ENCODE assay signal across 8 mouse cellular contexts in genomic region chr7:100815900-100816570, GRCm38 (mm10). TPM values are rescaled to one million over a fixed set of nuclear protein-coding genes. Genes with fewer than 3 reads are reported as not detected.
DNase-seq lines count a peak whose midpoint lies in the region; ATAC-seq and TF ChIP-seq lines count a peak whose summit lies in the region.

No protein-coding gene starts in this region.

- ATAC-seq in heart, embryonic 11.5 days (replicated peaks; ENCODE audit: insufficient number of reproducible peaks, low FRiP score, low TSS enrichment) = no peak
- no peak for ATAC-seq in heart, embryonic 14.5 days (ENCODE audit: insufficient number of reproducible peaks, insufficient read depth, low FRiP score, low read depth)
- ATAC-seq in midbrain, embryonic 13.5 days = peak; percentile 87
- ATAC-seq in kidney, embryonic 15.5 days (replicated peaks; ENCODE audit: low FRiP score) = no peak

- TF ChIP-seq CTCF in thymus, adult 2 months (IDR thresholded peaks at IDR 0.05; ENCODE audit: borderline replicate concordance, control insufficient read depth, extremely low read depth, insufficient read depth, low read length, poor library complexity) = no peak

- 0 out of 2 replicates have a peak, but pooled peaks cover 2% of the 10 kb centered on the region for H3K36me3 ChIP-seq in heart, embryonic 11.5 days (ENCODE audit: control insufficient read depth, insufficient read depth, low read length)
- H3K36me3 ChIP-seq in heart, embryonic 14.5 days (ENCODE audit: control insufficient read depth, insufficient read depth, low read length) = 0 out of 2 replicates have a peak, but pooled peaks cover 7% of the 10 kb centered on the region
- no peaks in the 10 kb centered on the region for H3K36me3 ChIP-seq in midbrain, embryonic 13.5 days
- H3K36me3 ChIP-seq in thymus, adult 2 months (ENCODE audit: control insufficient read depth, insufficient read depth, low read length) = no peaks in the 10 kb centered on the region
- no peaks in the 10 kb centered on the region for H3K36me3 ChIP-seq in kidney, embryonic 15.5 days

- peaks cover 16% of the 10 kb centered on the region for H3K4me1 ChIP-seq in heart, embryonic 11.5 days (ENCODE audit: control insufficient read depth, insufficient read depth, low read length)
- H3K4me1 ChIP-seq in heart, embryonic 14.5 days (ENCODE audit: control insufficient read depth in 2 of 2, insufficient read depth in 2 of 2, low read length in 2 of 2) = peaks cover 8 to 24% of the 10 kb centered on the region in 2 experiments
- H3K4me1 ChIP-seq in midbrain, embryonic 13.5 days (replicated peaks) = peaks cover 16% of the 10 kb centered on the region
- H3K4me1 ChIP-seq in thymus, adult 2 months (replicated peaks; ENCODE audit: control insufficient read depth, insufficient read depth, low read length) = no peaks in the 10 kb centered on the region
- 0 out of 2 replicates have a peak, but pooled peaks cover 6% of the 10 kb centered on the region for H3K4me1 ChIP-seq in kidney, embryonic 15.5 days

- intact Hi-C loops in heart, postnatal 25 days (cut with DNase I) = loop anchor here (5.0 to 10.0 kb wide), 2 partner anchors 129 to 291 kb away; no protein-coding TSS in a partner anchor

- no peak overlapping the region for H3K4me3 ChIP-seq in heart, embryonic 11.5 days (ENCODE audit: low read depth, low read length)
- no peak overlapping the region for H3K4me3 ChIP-seq in heart, embryonic 14.5 days (ENCODE audit: control insufficient read depth in 1 of 2, insufficient read depth in 1 of 2, low read depth in 1 of 2, low read length in 2 of 2)
- no peak overlapping the region for H3K4me3 ChIP-seq in midbrain, embryonic 13.5 days (replicated peaks)
- H3K4me3 ChIP-seq in thymus, adult 2 months (ENCODE audit: control insufficient read depth, insufficient read depth, low read length) = no peak overlapping the region
- H3K4me3 ChIP-seq in kidney, embryonic 15.5 days (replicated peaks) = no peak overlapping the region

- no peaks in the 10 kb centered on the region for H3K9me3 ChIP-seq in heart, embryonic 11.5 days (replicated peaks; ENCODE audit: control insufficient read depth, low read length)
- no peaks in the 10 kb centered on the region for H3K9me3 ChIP-seq in heart, embryonic 14.5 days (ENCODE audit: control insufficient read depth, low read length)
- H3K9me3 ChIP-seq in midbrain, embryonic 13.5 days = no peaks in the 10 kb centered on the region
- H3K9me3 ChIP-seq in kidney, embryonic 15.5 days (replicated peaks) = no peaks in the 10 kb centered on the region

- peak overlapping the region; percentile 54; the same call in 1 of the 2 replicates for H3K27ac ChIP-seq in heart, embryonic 11.5 days (ENCODE audit: low read depth, low read length)
- H3K27ac ChIP-seq in heart, embryonic 14.5 days (replicated peaks in 1 of 2; ENCODE audit: control insufficient read depth in 1 of 2, insufficient read depth in 1 of 2, low read depth in 2 of 2, low read length in 2 of 2) = peak overlapping the region; percentile 70 to 76
- H3K27ac ChIP-seq in midbrain, embryonic 13.5 days = no peak overlapping the region
- H3K27ac ChIP-seq in thymus, adult 2 months (ENCODE audit: control insufficient read depth, insufficient read depth, low read length) = no peak overlapping the region
- no peak overlapping the region for H3K27ac ChIP-seq in kidney, embryonic 15.5 days

- H3K9ac ChIP-seq in heart, embryonic 11.5 days (ENCODE audit: low read depth, low read length) = no peak overlapping the region
- no peak overlapping the region for H3K9ac ChIP-seq in heart, embryonic 14.5 days (ENCODE audit: low read length)
- H3K9ac ChIP-seq in midbrain, embryonic 13.5 days (replicated peaks) = no peak overlapping the region
- no peak overlapping the region for H3K9ac ChIP-seq in kidney, embryonic 15.5 days

- TF ChIP-seq POLR2A in thymus, adult 2 months (IDR thresholded peaks at IDR 0.05; ENCODE audit: control insufficient read depth, extremely low read depth, insufficient read depth, low read length, poor library complexity) = no peak

- H3K4me2 ChIP-seq in heart, embryonic 11.5 days = no peak overlapping the region
- peak overlapping the region; percentile 21 for H3K4me2 ChIP-seq in heart, embryonic 14.5 days (ENCODE audit: low read length)
- H3K4me2 ChIP-seq in midbrain, embryonic 13.5 days (replicated peaks) = no peak overlapping the region
- H3K4me2 ChIP-seq in kidney, embryonic 15.5 days = no peak overlapping the region

- 41% methylated on average over 8 of the region's 8 CpGs for WGBS in heart, embryonic 11.5 days (ENCODE audit: insufficient replicate concordance)
- 21% methylated on average over 8 of the region's 8 CpGs for WGBS in heart, embryonic 14.5 days
- WGBS in midbrain, embryonic 13.5 days = 31% methylated on average over 8 of the region's 8 CpGs
- 90% methylated on average over 8 of the region's 8 CpGs for WGBS in thymus, adult 2 months
- 74% methylated on average over 8 of the region's 8 CpGs for WGBS in kidney, embryonic 15.5 days

- no peak for DNase-seq in heart, postnatal 25 days (ENCODE audit: low spot score)
- peak; percentile 69 for DNase-seq in brain, adult 2 months (ENCODE audit: low read depth, low spot score)
- no peak for DNase-seq in adrenal gland, postnatal 4 days (ENCODE audit: low spot score in 2 of 2)
- no peak for DNase-seq in thymus, adult 2 months

- H3K27me3 ChIP-seq in heart, embryonic 11.5 days (ENCODE audit: control insufficient read depth, insufficient read depth, low read length) = no peaks in the 10 kb centered on the region
- no peaks in the 10 kb centered on the region for H3K27me3 ChIP-seq in heart, embryonic 14.5 days (ENCODE audit: control insufficient read depth, insufficient read depth, low read length)
- no peaks in the 10 kb centered on the region for H3K27me3 ChIP-seq in midbrain, embryonic 13.5 days
- no peaks in the 10 kb centered on the region for H3K27me3 ChIP-seq in thymus, adult 2 months (ENCODE audit: control insufficient read depth, insufficient read depth, low read length)
- H3K27me3 ChIP-seq in kidney, embryonic 15.5 days = no peaks in the 10 kb centered on the region

RNA-seq across cellular contexts. Expression of gene Relt, which starts 47.2 kb away (rescaled TPM):
- 2.3 and 3.0 TPM in 2 replicates for polyA plus RNA-seq in heart, embryonic 11.5 days (2014; fragmentation: Nextera tagmentation; extraction: Ambion mirVana)
- total RNA-seq in heart, postnatal 25 days (2021) = 1 to 10 TPM; 2.4 to 3.0 TPM
- polyA plus RNA-seq in heart, embryonic 14.5 days (2014; fragmentation: Nextera tagmentation; extraction: Ambion mirVana) = 1.2 and 1.8 TPM in 2 replicates
- 2.7 and 3.5 TPM in 2 replicates for polyA plus RNA-seq in midbrain, embryonic 13.5 days (2015; fragmentation: Nextera tagmentation; extraction: Ambion mirVana)
- 1 to 10 TPM; 5.8 to 6.0 TPM for total RNA-seq in adrenal gland, postnatal 4 days (2021)
- polyA plus RNA-seq in thymus, adult 2 months (2012; rRNA removed) = 77.5 and 82.0 TPM in 2 replicates
- polyA plus RNA-seq in kidney, embryonic 15.5 days (2015; fragmentation: Nextera tagmentation; extraction: Ambion mirVana) = 3.8 and 4.9 TPM in 2 replicates

Comparison
In these comparisons a context has a peak if more than half of its experiments do, and no peak if none do; other contexts are left out.
1. H3K27ac ChIP-seq: peak in heart, embryonic 11.5 days (single experiment) and heart, embryonic 14.5 days (2 of 2); none in midbrain, embryonic 13.5 days (single experiment), thymus, adult 2 months (single experiment) and kidney, embryonic 15.5 days (single experiment).
2. RNA of gene Relt, which starts 47.2 kb away (polyA plus RNA-seq): 77.5 to 82.0 TPM in thymus, adult 2 months; 3.8 to 4.9 TPM in kidney, embryonic 15.5 days, 2.7 to 3.5 TPM in midbrain, embryonic 13.5 days, 2.3 to 3.0 TPM in heart, embryonic 11.5 days and 1.2 to 1.8 TPM in heart, embryonic 14.5 days; every median in the first group is over 10 times any median in the second.